Mouse (Mus musculus): ENCODE results near the gene Msl1. TPM values are rescaled to one million over a fixed set of nuclear protein-coding genes. Genes with fewer than 3 reads are reported as not detected.

Gene Msl1
- total and polyA plus RNA-seq, 3 experiments, result 25.9 to 58.1 (median 27.3) TPM

DNA sequence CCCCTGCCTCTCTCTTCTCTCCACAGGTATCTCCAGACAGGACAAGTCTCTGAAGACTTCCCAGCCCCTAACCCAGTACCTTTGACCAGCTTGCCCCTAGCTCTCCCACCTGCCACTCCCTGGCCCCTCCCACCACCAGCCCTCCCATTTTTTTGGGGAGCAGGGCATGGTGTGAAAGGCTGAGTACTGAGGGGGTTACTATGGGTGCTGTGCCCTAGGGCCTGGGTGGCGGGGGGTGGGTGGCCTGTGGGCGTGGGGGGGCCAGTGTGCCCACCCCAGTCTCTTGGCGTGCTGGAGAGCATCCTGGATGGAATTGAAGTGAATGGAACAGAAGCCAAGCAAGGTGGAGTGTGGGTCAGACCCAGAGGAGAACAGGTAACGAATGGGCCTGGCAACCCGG lies 42.1 kb upstream of the Msl1 start:
- H3K4me1 ChIP-seq (ENCODE audit: control insufficient read depth in 1 of 2, insufficient read depth in 2 of 2), result peaks cover 31 to 58% of the 10 kb centered on the region in 2 experiments
- H3K4me3 ChIP-seq (replicated peaks in 1 of 3; ENCODE audit: low read depth in 2 of 3, low read length in 2 of 3, poor library complexity in 1 of 3), result no peak overlapping the region
- no peak overlapping the region for H3K27ac ChIP-seq (ENCODE audit: insufficient read depth, low read depth)

DNA sequence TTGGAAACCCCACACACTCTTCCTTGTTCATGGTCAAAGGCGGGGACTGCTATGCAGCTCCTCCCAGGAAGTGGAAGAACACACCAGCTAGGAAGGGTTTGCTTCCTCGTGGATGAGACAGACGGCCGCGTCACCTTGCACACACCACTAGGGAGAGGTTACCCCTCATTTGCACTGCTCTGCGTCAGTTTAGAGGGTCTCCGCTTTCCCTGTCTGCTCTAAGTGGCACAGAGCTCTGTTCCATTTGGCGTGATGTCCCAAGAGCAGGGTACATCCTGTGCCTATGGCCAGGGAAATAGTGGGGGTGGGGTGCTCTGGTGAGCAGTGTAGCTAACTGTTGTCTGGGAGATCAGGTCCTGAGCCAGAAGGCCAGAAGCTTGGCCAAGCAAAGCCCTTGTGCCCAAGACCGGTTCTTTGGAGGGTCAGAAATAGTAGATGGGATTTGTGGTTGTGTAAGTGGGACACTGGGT lies 41.1 kb upstream of the Msl1 start:
- Histone ChIP-seq H3K4me2 (ENCODE audit: insufficient read depth, low read depth, poor library complexity, severe bottlenecking) (0 out of 2 replicates have a peak overlapping the region, but pooled peaks have one; percentile 9), H3K36me3 (replicated peaks in 1 of 2; ENCODE audit: control insufficient read depth in 1 of 2, insufficient read depth in 1 of 2, low read length in 1 of 2) (no peaks in the 10 kb centered on the region), H3K4me3 (replicated peaks in 1 of 3; ENCODE audit: low read depth in 2 of 3, low read length in 2 of 3, poor library complexity in 1 of 3) (peak overlapping the region; percentile 32 to 51 (median 39)), H3K27ac (ENCODE audit: insufficient read depth, low read depth) (peak overlapping the region; percentile 29), H3K9ac (ENCODE audit: insufficient read depth, low read depth) (no peak overlapping the region; the same call in 1 of the 2 replicates), H3K4me1 (ENCODE audit: control insufficient read depth in 1 of 2, insufficient read depth in 2 of 2) (peaks cover 28 to 56% of the 10 kb centered on the region in 2 experiments), H3K27me3 (replicated peaks) (peaks cover 2% of the 10 kb centered on the region), H3K9me3 (replicated peaks; ENCODE audit: low read length) (no peaks in the 10 kb centered on the region), H3K79me2 (replicated peaks; ENCODE audit: control insufficient read depth, extremely low read depth, insufficient read depth, poor library complexity, severe bottlenecking) (no peaks in the 10 kb centered on the region)
- DNase-seq (ENCODE audit: extremely low read depth), result peak; percentile 66
- in situ Hi-C loops (cut with MboI; ENCODE audit: low pct_ligation_motif_present, low pct_unique_long_range_greater_than_20kb, low sequenced_read_pairs), result no loop called here
- dilution Hi-C loops (cut with MboI; ENCODE audit: extremely low pct_ligation_motif_present, extremely low pct_unique_long_range_greater_than_20kb, low sequenced_read_pairs), result no loop called here
- TF ChIP-seq MAX (IDR thresholded peaks at IDR 0.05; ENCODE audit: low read length) (peak; percentile 60; the same call in 1 of the 2 replicates), HCFC1 (IDR thresholded peaks at IDR 0.05; ENCODE audit: low read depth, low read length) (no peak), CHD2 (IDR thresholded peaks at IDR 0.05; ENCODE audit: low read length) (peak; percentile 67), UBTF (IDR thresholded peaks at IDR 0.05; ENCODE audit: low read depth, low read length) (no peak), NRF1 (IDR thresholded peaks at IDR 0.05; ENCODE audit: low read depth, low read length) (no peak), RCOR1 (conservative IDR thresholded peaks at IDR 0.05; ENCODE audit: low read depth, low read length) (no peak), EP300 (IDR thresholded peaks at IDR 0.05; ENCODE audit: low read length) (no peak; the same call in 1 of the 2 replicates), IRF4 (IDR thresholded peaks at IDR 0.05; ENCODE audit: low read depth, low read length) (0 out of 2 replicates have a peak, but pooled peaks have one; percentile 33), SIN3A (IDR thresholded peaks at IDR 0.05; ENCODE audit: low read length) (peak; percentile 33; the same call in 1 of the 2 replicates), MYC (IDR thresholded peaks at IDR 0.05; ENCODE audit: low read depth, low read length) (peak; percentile 69; the same call in 1 of the 2 replicates), POLR2A (IDR thresholded peaks at IDR 0.05; ENCODE audit: low read depth, low read length) (peak; percentile 51), MXI1 (IDR thresholded peaks at IDR 0.05; ENCODE audit: low read depth, low read length) (no peak; the same call in 1 of the 2 replicates), KAT2A (IDR thresholded peaks at IDR 0.05; ENCODE audit: insufficient replicate concordance, low read length) (0 out of 2 replicates have a peak, but pooled peaks have one; percentile 37), TCF12 (IDR thresholded peaks at IDR 0.05; ENCODE audit: low read depth, low read length) (peak; percentile 53; the same call in 1 of the 2 replicates), ZMIZ1 (IDR thresholded peaks at IDR 0.05; ENCODE audit: low read depth, low read length) (peak; percentile 48; the same call in 1 of the 2 replicates), ETS1 (conservative IDR thresholded peaks at IDR 0.05; ENCODE audit: low read depth, low read length) (peak; percentile 41; the same call in 1 of the 2 replicates), PAX5 (IDR thresholded peaks at IDR 0.05; ENCODE audit: low read length) (no peak), ELF1 (IDR thresholded peaks at IDR 0.05; ENCODE audit: low read depth, low read length) (peak; percentile 82), TBP (conservative IDR thresholded peaks at IDR 0.05; ENCODE audit: low read depth, low read length) (0 out of 2 replicates have a peak, but pooled peaks have one; percentile 60), MAZ (IDR thresholded peaks at IDR 0.05; ENCODE audit: low read depth, low read length) (no peak), NELFE (IDR thresholded peaks at IDR 0.05; ENCODE audit: low read depth, low read length) (peak; percentile 28; the same call in 1 of the 2 replicates), BHLHE40 (IDR thresholded peaks at IDR 0.05; ENCODE audit: low read depth, low read length) (0 out of 2 replicates have a peak, but pooled peaks have one; percentile 22)

More for the DNA sequence above, 42.1 kb upstream of the Msl1 start:
- no peaks in the 10 kb centered on the region for H3K79me2 ChIP-seq (replicated peaks; ENCODE audit: control insufficient read depth, extremely low read depth, insufficient read depth, poor library complexity, severe bottlenecking)
- dilution Hi-C loops (cut with MboI; ENCODE audit: extremely low pct_ligation_motif_present, extremely low pct_unique_long_range_greater_than_20kb, low sequenced_read_pairs), result no loop called here
- H3K4me2 ChIP-seq (ENCODE audit: insufficient read depth, low read depth, poor library complexity, severe bottlenecking), result no peak overlapping the region
- peaks cover 2% of the 10 kb centered on the region for H3K27me3 ChIP-seq (replicated peaks)
- H3K9me3 ChIP-seq (replicated peaks; ENCODE audit: low read length), result no peaks in the 10 kb centered on the region
- H3K9ac ChIP-seq (ENCODE audit: insufficient read depth, low read depth), result no peak overlapping the region
- in situ Hi-C loops (cut with MboI; ENCODE audit: low pct_ligation_motif_present, low pct_unique_long_range_greater_than_20kb, low sequenced_read_pairs), result no loop called here
- TF ChIP-seq CHD1 (IDR thresholded peaks at IDR 0.05; ENCODE audit: low read depth, low read length) (no peak), BHLHE40 (IDR thresholded peaks at IDR 0.05; ENCODE audit: low read depth, low read length) (no peak), E2F4 (IDR thresholded peaks at IDR 0.05; ENCODE audit: insufficient replicate concordance, low read depth, low read length) (no peak), SMC3 (IDR thresholded peaks at IDR 0.05; ENCODE audit: low read depth, low read length) (no peak), RCOR1 (conservative IDR thresholded peaks at IDR 0.05; ENCODE audit: low read depth, low read length) (no peak), HCFC1 (IDR thresholded peaks at IDR 0.05; ENCODE audit: low read depth, low read length) (no peak), MAX (IDR thresholded peaks at IDR 0.05; ENCODE audit: low read length) (no peak), MEF2A (IDR thresholded peaks at IDR 0.05; ENCODE audit: borderline replicate concordance, low read depth, low read length) (no peak), ZNF384 (IDR thresholded peaks at IDR 0.05; ENCODE audit: low read depth, low read length) (no peak), POLR2A (IDR thresholded peaks at IDR 0.05; ENCODE audit: low read depth, low read length) (no peak), KAT2A (IDR thresholded peaks at IDR 0.05; ENCODE audit: insufficient replicate concordance, low read length) (no peak), TBP (conservative IDR thresholded peaks at IDR 0.05; ENCODE audit: low read depth, low read length) (no peak), MAZ (IDR thresholded peaks at IDR 0.05; ENCODE audit: low read depth, low read length) (no peak), ZC3H11A (IDR thresholded peaks at IDR 0.05; ENCODE audit: low read depth, low read length) (no peak), JUND (conservative IDR thresholded peaks at IDR 0.05; ENCODE audit: low read depth, low read length) (no peak), IRF4 (IDR thresholded peaks at IDR 0.05; ENCODE audit: low read depth, low read length) (no peak)
- H3K36me3 ChIP-seq (replicated peaks in 1 of 2; ENCODE audit: control insufficient read depth in 1 of 2, insufficient read depth in 1 of 2, low read length in 1 of 2), result no peaks in the 10 kb centered on the region
- DNase-seq (ENCODE audit: extremely low read depth), result no peak

Measured in CH12.LX (cell line).